Mouse (Mus musculus) activated CD4-positive, CD25-positive, alpha-beta regulatory T cell, adult 9 weeks (primary cell): ENCODE measurements around the gene Rfk. TPM values are rescaled to one million over a fixed set of nuclear protein-coding genes. Genes with fewer than 3 reads are reported as not detected.

Source experiments
- polyA plus RNA-seq: library from polyadenylated mRNA; unstranded; fragments of 100-300 nt; shearing (Covaris generic); gene quantifications from one replicate; pipeline ENCODE4 v1.2.1, GENCODE M21; 2017

Rfk gene
- polyA plus RNA-seq: 22.7 TPM

GRCm38 (mm10) chr19:17393841-17394591 is at the start of gene Rfk:
Rfk (plus strand) TSS chr19:17394043.

GRCm38 (mm10) chr19:17372701-17373100 is 21.1 kb upstream of the Rfk start, which contains the start of gene Gcnt1:
Gcnt1 (minus strand) TSS chr19:17372844.

Other genes with a start within 250 kb of the Rfk start
- 6.7 TPM for gene Gcnt1, start 21.2 kb upstream of the Rfk start, polyA plus RNA-seq